Mouse (Mus musculus): Measurements from ENCODE around the gene Filip1. TPM values are rescaled to one million over a fixed set of nuclear protein-coding genes. Genes with fewer than 3 reads are reported as not detected.

Filip1 gene
- total RNA-seq, 2 experiments from 2014 or later: 93.6 to 119 TPM

DNA sequence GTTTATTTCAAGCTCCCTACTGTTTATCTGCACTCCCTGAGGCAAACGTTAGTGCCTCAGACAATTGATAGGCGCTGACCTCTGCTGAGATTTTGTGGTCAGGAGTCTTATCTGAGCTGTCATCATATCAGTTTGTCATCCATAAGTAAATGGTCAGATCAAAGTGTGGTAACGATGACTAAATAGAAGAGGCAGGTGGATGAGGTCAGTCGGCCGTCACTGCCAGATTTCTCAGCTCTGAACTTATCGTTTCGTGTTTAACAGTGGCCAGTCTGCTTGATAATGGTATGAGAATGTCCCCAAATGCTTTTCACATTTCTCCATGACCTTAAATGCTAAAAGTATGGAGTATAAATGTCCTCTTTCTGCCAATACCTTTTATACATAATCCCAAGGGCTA lies 132.6 kb downstream of the Filip1 start:
- intact Hi-C loops (cut with DNase I): loop anchor here (5.0 kb wide), 1 partner anchor 97 kb away; no protein-coding TSS in a partner anchor
- TF ChIP-seq CTCF (IDR thresholded peaks at IDR 0.05): no peak
- no peak for DNase-seq
- H3K27ac ChIP-seq: no peak overlapping the region
- no peak overlapping the region for H3K4me3 ChIP-seq

DNA sequence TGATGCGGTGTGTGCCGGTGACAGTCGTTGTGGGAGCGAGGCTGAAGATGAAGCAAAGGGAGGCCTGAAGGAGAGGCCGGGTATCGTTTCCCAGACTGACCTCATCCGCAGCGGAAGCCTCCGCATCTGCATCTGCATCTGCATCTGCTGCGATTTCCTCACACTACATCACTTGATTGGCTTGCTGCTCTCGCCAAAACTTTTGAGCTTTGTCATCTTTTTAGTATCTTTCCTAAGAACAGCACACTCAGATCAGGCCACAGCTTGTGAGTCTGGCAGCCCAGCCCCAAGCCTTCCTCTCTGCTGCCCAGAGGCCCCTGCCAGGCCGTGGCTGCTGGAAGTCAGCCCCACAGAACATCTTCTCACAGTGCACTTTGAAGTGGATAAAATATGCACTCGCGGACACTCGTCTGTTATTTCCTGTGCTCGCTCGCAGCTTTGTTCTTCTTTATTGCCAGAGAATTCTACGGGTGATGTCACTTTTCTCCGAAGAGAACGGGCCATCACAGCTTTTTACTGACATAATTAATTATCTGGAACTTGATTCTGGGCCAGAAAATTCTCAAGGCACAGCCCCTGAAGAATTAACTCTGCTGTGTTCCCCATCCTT lies 137.0 kb downstream of the Filip1 start:
- no peak for TF ChIP-seq CTCF (IDR thresholded peaks at IDR 0.05)
- Histone ChIP-seq H3K27ac (peak overlapping the region; percentile 78), H3K4me3 (peak overlapping the region; percentile 61)
- intact Hi-C loops (cut with DNase I): no loop called here
- DNase-seq: peak; percentile 69

- intact Hi-C loops (cut with DNase I): loop anchor here (5.0 kb wide), 1 partner anchor 50 kb away; no protein-coding TSS in a partner anchor
- H3K4me3 ChIP-seq: no peak overlapping the region
- TF ChIP-seq CTCF (IDR thresholded peaks at IDR 0.05): no peak
- peak overlapping the region; percentile 56 for H3K27ac ChIP-seq
- DNase-seq: no peak
Observed at GRCm38 (mm10) chr9:79872598-79872997, 140.1 kb downstream of the Filip1 start.

GRCm38 (mm10) chr9:79869512-79869911 lies 143.1 kb downstream of the Filip1 start:
- no peak overlapping the region for H3K4me3 ChIP-seq
- no peak for DNase-seq
- no peak for TF ChIP-seq CTCF (IDR thresholded peaks at IDR 0.05)
- intact Hi-C loops (cut with DNase I): loop anchor here (5.0 kb wide), 1 partner anchor 133 kb away; no protein-coding TSS in a partner anchor
- peak overlapping the region; percentile 16 for H3K27ac ChIP-seq

- intact Hi-C loops (cut with DNase I): loop anchor here (5.0 kb wide), 1 partner anchor 136 kb away; no protein-coding TSS in a partner anchor
- H3K4me3 ChIP-seq: no peak overlapping the region
- no peak overlapping the region for H3K27ac ChIP-seq
- DNase-seq: no peak
- peak; percentile 55 for TF ChIP-seq CTCF (IDR thresholded peaks at IDR 0.05)
Observed at GRCm38 (mm10) chr9:79865998-79866397, 146.7 kb downstream of the Filip1 start.

DNA sequence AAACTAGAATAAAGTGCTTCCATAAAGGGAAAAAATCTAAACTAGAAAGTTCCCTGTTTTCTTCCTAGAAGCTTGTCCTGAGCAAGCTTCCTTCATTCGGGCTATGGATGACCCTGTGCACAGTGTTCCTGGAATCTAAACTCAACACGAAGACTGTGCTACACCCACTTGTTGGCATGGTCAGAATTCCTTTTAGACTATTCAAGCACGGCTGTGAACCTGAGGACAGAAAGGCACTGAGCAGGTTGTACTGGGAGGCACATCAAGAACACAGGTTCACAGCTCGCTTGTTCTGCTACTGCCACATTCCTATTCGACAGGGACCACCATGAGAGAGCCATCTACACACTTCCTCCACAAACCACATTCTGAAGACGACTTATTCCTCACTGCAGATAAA lies 150.1 kb downstream of the Filip1 start:
- no peak overlapping the region for H3K4me3 ChIP-seq
- no peak overlapping the region for H3K27ac ChIP-seq
- DNase-seq: no peak
- intact Hi-C loops (cut with DNase I): no loop called here
- no peak for TF ChIP-seq CTCF (IDR thresholded peaks at IDR 0.05)

DNA sequence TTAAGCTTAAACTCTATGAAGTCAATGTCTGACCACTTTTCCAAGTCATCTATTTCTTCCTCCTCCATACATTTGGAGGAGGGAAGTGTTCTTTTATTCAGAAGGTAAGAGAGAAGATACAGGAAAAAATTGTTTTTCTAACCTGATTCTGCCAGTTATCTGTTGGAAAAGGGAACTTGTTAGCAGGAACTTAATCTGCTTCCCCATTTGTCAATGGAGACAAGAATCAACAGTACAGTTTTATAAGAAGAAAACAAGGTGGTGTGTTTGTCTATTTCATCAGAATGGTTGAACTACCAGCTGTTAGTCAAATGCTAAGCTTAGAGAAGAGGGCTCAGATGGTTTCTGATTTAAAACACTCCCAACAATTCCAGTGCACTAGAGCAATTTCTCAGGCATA lies 165.6 kb downstream of the Filip1 start:
- intact Hi-C loops (cut with DNase I): no loop called here
- no peak for TF ChIP-seq CTCF (IDR thresholded peaks at IDR 0.05)
- no peak for DNase-seq

DNA sequence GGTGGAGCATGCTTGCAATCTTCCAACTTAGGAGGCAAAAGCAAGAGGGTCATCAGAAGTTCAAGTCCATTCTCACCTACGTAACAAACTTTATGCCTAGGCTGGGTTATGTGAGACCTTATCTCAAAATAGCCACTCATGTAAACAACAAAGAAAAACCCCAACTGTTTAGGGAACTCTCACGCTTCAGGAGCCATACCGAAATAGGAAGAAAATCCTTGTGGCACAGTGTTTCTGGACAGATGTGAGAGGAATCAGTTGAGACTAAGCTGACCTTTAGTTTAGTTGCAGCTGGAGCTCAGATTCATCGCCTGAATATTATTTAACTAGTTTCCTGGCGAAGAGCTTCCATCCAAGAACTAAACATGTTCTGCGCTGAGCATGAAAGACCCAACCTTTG lies 170.0 kb downstream of the Filip1 start:
- Histone ChIP-seq H3K27ac (peak overlapping the region; percentile 24; the same call in 1 of the 2 replicates), H3K4me3 (no peak overlapping the region)
- TF ChIP-seq CTCF (IDR thresholded peaks at IDR 0.05): no peak
- DNase-seq: no peak
- intact Hi-C loops (cut with DNase I): no loop called here

More for the DNA sequence above, 165.6 kb downstream of the Filip1 start:
- Histone ChIP-seq H3K4me3 (no peak overlapping the region), H3K27ac (no peak overlapping the region)

GRCm38 (mm10) chr9:79842028-79842427 lies 170.6 kb downstream of the Filip1 start:
- Histone ChIP-seq H3K4me3 (no peak overlapping the region), H3K27ac (peak overlapping the region; percentile 24; the same call in 1 of the 2 replicates)
- DNase-seq: no peak
- intact Hi-C loops (cut with DNase I): no loop called here
- no peak for TF ChIP-seq CTCF (IDR thresholded peaks at IDR 0.05)

DNA sequence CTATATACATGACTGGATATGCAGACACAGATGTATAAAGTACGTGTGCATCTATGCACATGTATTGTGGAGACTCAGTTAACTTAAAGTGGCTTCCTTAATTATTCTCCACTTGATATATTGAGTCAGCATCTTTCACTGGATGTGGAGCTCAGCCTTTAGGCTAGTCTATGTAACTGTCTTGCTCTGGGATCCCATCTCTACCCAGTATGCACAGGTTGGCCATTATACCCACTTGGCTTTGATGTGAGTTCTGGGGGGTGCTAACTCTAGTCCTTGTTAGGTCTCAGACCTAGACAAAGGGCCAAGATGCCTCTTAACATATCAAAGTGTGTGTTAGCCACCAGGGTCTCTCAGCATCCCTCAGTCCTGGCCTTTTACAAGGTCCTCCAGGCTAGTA lies 181.4 kb downstream of the Filip1 start:
- H3K4me3 ChIP-seq: no peak overlapping the region
- H3K27ac ChIP-seq: no peak overlapping the region
- no peak for DNase-seq
- TF ChIP-seq CTCF (IDR thresholded peaks at IDR 0.05): no peak
- intact Hi-C loops (cut with DNase I): no loop called here

GRCm38 (mm10) chr9:79830874-79831273 lies 181.8 kb downstream of the Filip1 start:
- no peak for TF ChIP-seq CTCF (IDR thresholded peaks at IDR 0.05)
- H3K27ac ChIP-seq: peak overlapping the region; percentile 57
- no peak for DNase-seq
- intact Hi-C loops (cut with DNase I): no loop called here
- H3K4me3 ChIP-seq: no peak overlapping the region

GRCm38 (mm10) chr9:79829842-79830800 lies 182.5 kb downstream of the Filip1 start:
- Histone ChIP-seq H3K4me3 (peak overlapping the region; percentile 2), H3K27ac (peak overlapping the region; percentile 57)
- intact Hi-C loops (cut with DNase I): no loop called here
- DNase-seq: no peak
- no peak for TF ChIP-seq CTCF (IDR thresholded peaks at IDR 0.05)

- no peak for DNase-seq
- intact Hi-C loops (cut with DNase I): no loop called here
- no peak for TF ChIP-seq CTCF (IDR thresholded peaks at IDR 0.05)
- Histone ChIP-seq H3K4me3 (no peak overlapping the region), H3K27ac (no peak overlapping the region)
Observed at GRCm38 (mm10) chr9:79827072-79827471, 185.6 kb downstream of the Filip1 start.
